Mouse (Mus musculus) limb, embryonic 15.5 days (tissue): ENCODE results near the gene Fbxo22. TPM values are rescaled to one million over a fixed set of nuclear protein-coding genes. Genes with fewer than 3 reads are reported as not detected.

Experiments
- ATAC-seq: fragments of 200-750 bp; cut with Nextera tagmentation; 2 replicates; pipeline ENCODE4 v1.8.0; 2017; ENCODE audit warnings: low read depth, moderate TSS enrichment; ENCODE audit not compliant: insufficient number of reproducible peaks, low FRiP score, low TSS enrichment
- H3K27ac ChIP-seq: fragments of 300-500 bp; sonication (generic); 2 replicates; pipeline ENCODE4 v1.5.1; 2015; ENCODE audit warnings: moderate library complexity, mild to moderate bottlenecking, inconsistent platforms
- H3K27me3 ChIP-seq: fragments of 300-500 bp; sonication (generic); 2 replicates; pipeline ENCODE4 v1.6.1; 2015; ENCODE audit warnings: inconsistent platforms
- H3K36me3 ChIP-seq: fragments of 300-500 bp; sonication (generic); 2 replicates; pipeline ENCODE4 v1.6.1; 2015; ENCODE audit warnings: inconsistent platforms
- H3K4me1 ChIP-seq: fragments of 300-500 bp; sonication (generic); 2 replicates; pipeline ENCODE4 v1.6.1; 2015; ENCODE audit warnings: inconsistent platforms
- H3K4me2 ChIP-seq: fragments of 300-500 bp; sonication (generic); 2 replicates; pipeline ENCODE4 v1.6.1; 2015; ENCODE audit warnings: mild to moderate bottlenecking, inconsistent platforms
- H3K4me3 ChIP-seq: fragments of 300-500 bp; sonication (generic); 2 replicates; pipeline ENCODE4 v1.5.1; 2015; ENCODE audit warnings: mild to moderate bottlenecking, inconsistent platforms
- H3K9ac ChIP-seq: fragments of 300-500 bp; sonication (generic); 2 replicates; pipeline ENCODE4 v1.6.1; 2015; ENCODE audit warnings: inconsistent platforms
- H3K9me3 ChIP-seq: fragments of 300-500 bp; sonication (generic); 2 replicates; pipeline ENCODE4 v1.6.1; 2016; ENCODE audit warnings: inconsistent platforms
- WGBS: fragments of 180-500 bp; shearing (Covaris S2); methylation state at CpG from one replicate; pipeline ENCODE4 v1.1.7; 2015; 5-methylcytosine and 5-hydroxymethylcytosine counted together
- polyA plus RNA-seq: library from polyadenylated mRNA; unstranded; fragments of >200 nt; fragmentation: Nextera tagmentation; extraction: Ambion mirVana; gene quantifications from 2 replicates; pipeline ENCODE4 v1.2.1, GENCODE M21; 2015

Fbxo22 gene
- polyA plus RNA-seq, 1 experiment from 2014 or later, result 46.3 TPM

DNA sequence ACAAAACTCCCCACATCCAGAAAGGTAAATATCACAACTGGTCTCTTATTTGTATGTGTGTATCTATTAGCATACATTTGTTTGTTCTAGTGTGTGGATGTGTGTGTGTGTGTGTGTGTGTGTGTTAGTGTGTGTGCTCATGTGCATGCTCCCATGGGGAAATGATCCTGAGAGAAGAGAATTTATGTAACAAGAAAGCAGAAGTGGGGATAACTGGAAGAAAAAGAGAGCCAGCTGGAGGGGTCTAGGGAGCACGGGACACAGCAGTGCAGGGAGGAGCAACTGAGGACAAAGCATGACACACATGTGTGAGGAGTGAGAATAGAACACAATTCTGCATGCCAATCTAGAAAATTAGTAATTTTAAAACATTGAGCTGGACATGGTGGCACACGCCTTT is 48.4 kb downstream of the Fbxo22 start:
- no peaks in the 10 kb centered on the region for H3K36me3 ChIP-seq
- H3K9me3 ChIP-seq, result no peaks in the 10 kb centered on the region
- no peaks in the 10 kb centered on the region for H3K4me1 ChIP-seq
- H3K4me3 ChIP-seq, result no peak overlapping the region
- no peaks in the 10 kb centered on the region for H3K27me3 ChIP-seq
- no peak overlapping the region for H3K9ac ChIP-seq
- H3K4me2 ChIP-seq, result no peak overlapping the region
- no peak overlapping the region for H3K27ac ChIP-seq
- no peak for ATAC-seq
- WGBS, result 89% methylated on average over 2 of the region's 2 CpGs

GRCm38 (mm10) chr9:55259741-55260140 is 51.0 kb downstream of the Fbxo22 start:
- Histone ChIP-seq H3K4me2 (no peak overlapping the region), H3K4me1 (no peaks in the 10 kb centered on the region), H3K9me3 (no peaks in the 10 kb centered on the region), H3K9ac (no peak overlapping the region), H3K27ac (no peak overlapping the region), H3K4me3 (no peak overlapping the region), H3K27me3 (no peaks in the 10 kb centered on the region), H3K36me3 (no peaks in the 10 kb centered on the region)
- no peak for ATAC-seq
- WGBS, result 74% methylated on average over 6 of the region's 6 CpGs

DNA sequence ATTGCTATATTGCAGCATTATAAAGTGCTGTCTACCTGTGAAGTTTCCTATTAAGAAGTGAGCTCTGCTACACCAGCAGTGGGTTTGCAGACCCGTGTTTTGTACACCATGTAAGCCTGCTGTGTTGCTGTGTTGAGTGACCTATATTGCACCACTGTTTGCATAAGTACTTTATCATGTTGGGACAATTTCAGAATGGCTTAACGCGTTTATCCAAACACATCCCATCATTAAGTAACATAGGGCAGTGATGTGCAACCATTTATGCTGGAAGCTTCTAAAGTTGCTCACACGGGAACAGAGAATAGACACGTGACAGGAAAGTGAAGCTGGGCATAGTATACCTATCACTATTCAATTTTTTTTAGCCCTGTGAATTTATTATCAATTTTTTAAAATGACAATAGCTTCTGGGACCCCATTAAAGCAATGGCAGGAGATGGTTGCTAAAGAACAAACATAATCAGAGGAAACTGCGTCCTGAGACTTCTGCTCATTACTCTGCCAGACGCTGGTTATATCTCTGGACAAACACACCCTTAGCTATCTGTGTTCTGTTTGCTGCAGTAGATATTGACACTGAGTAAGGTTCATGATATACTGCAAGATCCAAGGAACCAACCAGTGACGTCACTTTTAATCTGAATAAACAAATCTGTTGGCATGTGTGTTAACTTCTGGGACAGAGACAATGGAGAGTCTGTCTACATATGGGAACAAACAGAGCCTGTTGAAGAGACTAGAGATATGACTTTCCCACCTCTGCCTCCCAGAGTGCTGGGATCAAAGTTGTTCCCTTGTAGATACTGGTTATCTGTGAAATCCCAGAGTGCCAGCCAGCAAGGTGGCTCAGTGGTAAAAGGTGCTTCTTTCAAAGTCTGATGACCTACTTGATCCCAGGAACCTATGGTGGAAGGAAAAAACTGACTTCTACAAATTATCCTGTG is 55.9 kb downstream of the Fbxo22 start:
- Histone ChIP-seq H3K4me3 (no peak overlapping the region), H3K36me3 (no peaks in the 10 kb centered on the region), H3K4me1 (no peaks in the 10 kb centered on the region), H3K9ac (no peak overlapping the region), H3K4me2 (no peak overlapping the region), H3K27ac (no peak overlapping the region), H3K27me3 (no peaks in the 10 kb centered on the region), H3K9me3 (no peaks in the 10 kb centered on the region)
- whole genome bisulfite sequencing, result 79% methylated on average over 8 of the region's 8 CpGs
- no peak for ATAC-seq

DNA sequence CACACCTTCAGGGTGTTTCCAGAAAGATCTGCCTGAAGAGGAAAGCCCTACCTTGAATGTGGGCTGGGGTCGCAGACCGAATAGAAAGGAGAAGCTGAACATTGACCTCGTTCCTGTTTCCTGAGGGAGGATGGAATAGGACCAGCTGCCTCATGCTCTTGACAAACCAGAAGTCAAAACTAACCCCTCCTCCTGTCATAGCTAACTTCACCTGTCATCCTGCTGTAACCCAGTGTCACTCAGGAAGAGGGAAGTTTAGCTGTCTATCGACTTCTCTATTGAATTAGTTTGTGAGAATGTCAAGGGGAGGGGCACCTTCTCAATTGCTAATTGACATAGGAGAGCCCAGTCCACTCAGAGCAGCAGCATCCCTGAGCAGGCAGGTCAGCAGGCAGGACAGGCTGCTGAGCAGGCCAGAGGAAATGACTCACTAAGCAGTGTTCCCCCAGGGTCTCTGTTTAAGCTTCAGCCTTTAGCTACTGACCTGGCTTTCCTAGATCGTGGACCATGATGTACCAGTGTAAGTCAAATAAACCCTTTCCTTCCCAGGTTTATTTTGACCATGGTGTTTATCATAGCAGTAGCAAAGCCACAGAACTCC is 63.3 kb downstream of the Fbxo22 start:
- no peak overlapping the region for H3K4me3 ChIP-seq
- no peak overlapping the region for H3K27ac ChIP-seq
- ATAC-seq, result no peak
- no peaks in the 10 kb centered on the region for H3K36me3 ChIP-seq
- H3K4me1 ChIP-seq, result peaks cover 3% of the 10 kb centered on the region; the same call in 1 of the 2 replicates
- no peak overlapping the region for H3K9ac ChIP-seq
- no peaks in the 10 kb centered on the region for H3K27me3 ChIP-seq
- WGBS, result 49% methylated on average over 5 of the region's 5 CpGs
- H3K9me3 ChIP-seq, result no peaks in the 10 kb centered on the region
- H3K4me2 ChIP-seq, result no peak overlapping the region

DNA sequence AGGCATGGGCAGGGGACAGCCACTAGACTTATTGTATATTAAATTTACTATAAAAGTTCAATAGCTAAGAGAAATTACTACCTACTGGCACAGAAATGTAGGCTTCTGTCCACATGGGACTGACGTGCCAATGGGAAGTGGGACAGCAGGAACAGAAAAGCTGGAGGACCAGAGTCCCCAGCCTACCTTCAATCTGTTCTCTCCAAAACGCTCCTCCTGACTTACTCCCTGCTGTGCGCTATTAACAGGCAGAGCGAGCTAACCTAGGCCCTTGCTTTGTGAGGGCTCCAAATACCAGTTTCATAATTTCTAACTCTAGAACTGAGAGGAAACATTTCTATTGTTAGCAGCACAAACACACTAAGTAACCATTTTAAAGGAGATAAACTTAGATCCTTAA is 65.2 kb downstream of the Fbxo22 start:
- ATAC-seq, result no peak
- Histone ChIP-seq H3K27ac (no peak overlapping the region), H3K9ac (no peak overlapping the region), H3K36me3 (no peaks in the 10 kb centered on the region), H3K4me3 (no peak overlapping the region), H3K9me3 (no peaks in the 10 kb centered on the region), H3K27me3 (no peaks in the 10 kb centered on the region), H3K4me1 (peaks cover 3% of the 10 kb centered on the region; the same call in 1 of the 2 replicates), H3K4me2 (no peak overlapping the region)
- WGBS, result 65% methylated on average over 4 of the region's 4 CpGs

Other genes starting within 250 kb of the Fbxo22 start
- 1.2 and 1.8 TPM in 2 replicates for gene Chrna5, start 228.0 kb upstream of the Fbxo22 start, polyA plus RNA-seq
- 0.13 TPM in 1 of 2 replicates, not detected in the other for gene Chrna3, start 182.4 kb upstream of the Fbxo22 start, polyA plus RNA-seq
- 0.17 and 0.33 TPM in 2 replicates for gene Chrnb4, start 160.1 kb upstream of the Fbxo22 start, polyA plus RNA-seq
- 29.7 and 34.5 TPM in 2 replicates for gene Ube2q2, start 60.1 kb upstream of the Fbxo22 start, polyA plus RNA-seq
- gene Nrg4, start 117.9 kb downstream of the Fbxo22 start, polyA plus RNA-seq, result 1.9 and 2.1 TPM in 2 replicates
- 0.65 and 0.90 TPM in 2 replicates for gene Tmem266, start 118.0 kb downstream of the Fbxo22 start, polyA plus RNA-seq